8 mouse cellular contexts compared by ENCODE assay signal in the genomic region with DNA sequence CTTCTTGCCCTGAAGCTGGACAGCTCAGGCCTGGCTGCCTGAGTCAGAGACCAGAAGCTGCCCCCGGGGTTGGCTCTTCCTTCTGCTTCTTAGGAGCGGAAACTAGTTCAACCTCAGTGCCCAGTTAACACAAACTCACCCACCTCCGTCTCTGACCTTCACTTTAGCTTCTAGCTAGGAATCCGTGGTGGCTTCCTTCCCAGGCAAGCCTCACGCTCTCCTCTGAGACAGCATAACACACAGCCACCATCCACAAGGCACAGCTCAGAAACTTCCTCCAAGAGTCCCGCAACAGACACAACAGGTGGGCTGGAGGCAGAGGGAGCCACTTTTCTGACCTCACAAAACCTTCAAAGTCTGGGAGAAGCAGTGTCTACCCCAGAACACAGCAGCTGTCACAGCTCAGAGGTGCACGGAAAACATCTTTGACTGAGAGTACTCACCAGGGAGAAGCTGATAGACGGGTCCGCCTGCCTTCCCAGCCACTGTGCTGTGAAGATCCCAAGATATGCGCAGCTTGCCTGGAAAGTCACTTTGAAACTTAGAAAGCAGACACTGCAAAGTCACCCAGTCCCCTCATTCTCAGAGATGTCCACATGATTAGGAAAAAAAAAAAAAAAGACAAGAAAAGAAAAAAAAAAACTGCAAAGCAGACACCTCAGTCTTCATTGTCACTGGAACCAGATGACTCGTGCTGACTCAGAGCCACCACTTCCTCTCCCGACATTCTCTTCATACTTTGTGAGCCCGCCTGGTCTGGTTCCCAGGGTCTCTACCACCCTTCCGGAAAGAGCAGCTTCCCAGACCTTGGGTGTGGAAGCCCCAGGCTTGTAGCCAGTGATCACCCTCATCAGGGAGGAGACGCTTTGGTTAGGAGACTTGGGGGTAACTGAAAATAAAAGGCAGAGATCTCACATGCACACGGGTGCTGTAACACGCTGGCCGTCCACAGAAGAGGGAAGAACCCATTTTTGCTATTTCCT.
A peak's percentile ranks its signal among the peaks of the same experiment; 100 is the strongest.
DNase-seq lines count a peak whose midpoint lies in the region; ATAC-seq and TF ChIP-seq lines count a peak whose summit lies in the region.

No protein-coding gene starts in this region.

- no peak overlapping the region for H3K4me2 ChIP-seq in hindbrain, embryonic 13.5 days

- ATAC-seq in hindbrain, embryonic 13.5 days (ENCODE audit: low FRiP score), result no peak

- H3K27ac ChIP-seq in hindbrain, embryonic 13.5 days, result 0 out of 2 replicates have a peak overlapping the region, but pooled peaks have one; percentile 19
- H3K27ac ChIP-seq in liver, adult 2 months (replicated peaks; ENCODE audit: insufficient read depth, low read depth, low read length), result peak overlapping the region; percentile 85

- WGBS in hindbrain, embryonic 13.5 days, result 60% methylated on average over 18 of the region's 18 CpGs
- 52% methylated on average over 18 of the region's 18 CpGs for WGBS in liver, adult 2 months

- no peaks in the 10 kb centered on the region for H3K9me3 ChIP-seq in hindbrain, embryonic 13.5 days

- no peaks in the 10 kb centered on the region for H3K36me3 ChIP-seq in hindbrain, embryonic 13.5 days
- no peaks in the 10 kb centered on the region for H3K36me3 ChIP-seq in liver, adult 2 months (ENCODE audit: control insufficient read depth, insufficient read depth, low read length)

- no peak overlapping the region for H3K4me3 ChIP-seq in hindbrain, embryonic 13.5 days
- H3K4me3 ChIP-seq in liver, adult 2 months (ENCODE audit: insufficient read depth, low read depth, low read length), result peak overlapping the region; percentile 35

- no peak overlapping the region for H3K9ac ChIP-seq in hindbrain, embryonic 13.5 days
- peak overlapping the region; percentile 37 for H3K9ac ChIP-seq in liver, adult 2 months (ENCODE audit: low read depth, low read length)

- peaks cover 3% of the 10 kb centered on the region for H3K4me1 ChIP-seq in hindbrain, embryonic 13.5 days (replicated peaks)
- peaks cover 5% of the 10 kb centered on the region for H3K4me1 ChIP-seq in liver, adult 2 months (ENCODE audit: control insufficient read depth, insufficient read depth, low read length)

- H3K27me3 ChIP-seq in hindbrain, embryonic 13.5 days, result peaks cover 9% of the 10 kb centered on the region; the same call in 1 of the 2 replicates
- no peaks in the 10 kb centered on the region for H3K27me3 ChIP-seq in liver, adult 2 months (ENCODE audit: control insufficient read depth, insufficient read depth, low read length)

- no peaks in the 10 kb centered on the region for H3K79me2 ChIP-seq in liver, adult 2 months (ENCODE audit: control insufficient read depth, insufficient read depth, low read length)

- peak; percentile 80 for DNase-seq in A20 (ENCODE audit: low read depth, low spot score)
- peak; percentile 77 for DNase-seq in NIH3T3 (ENCODE audit: low read depth)
- peak; percentile 92 for DNase-seq in fibroblast of lung, adult 2 months (ENCODE audit: low read depth)
- peak; percentile 40 for DNase-seq in liver, adult 2 months (ENCODE audit: extremely low read depth, low read depth, low spot score)
- peak; percentile 64 for DNase-seq in naive thymus-derived CD4-positive, alpha-beta T cell, adult 2 months (ENCODE audit: low read depth)
- DNase-seq in layer of hippocampus, adult 8-10 months (ENCODE audit: low spot score in 2 of 2), result no peak
- DNase-seq in left cerebral cortex, adult 8-10 months (ENCODE audit: low spot score in 2 of 2), result no peak

- TF ChIP-seq POLR2A in liver, adult 2 months (IDR thresholded peaks at IDR 0.05; ENCODE audit: extremely low read depth, insufficient read depth, low read length), result no peak

- no peak for TF ChIP-seq CTCF in liver, adult 2 months (IDR thresholded peaks at IDR 0.05; ENCODE audit: low read depth, low read length)

Comparison
In these comparisons a context has a peak if more than half of its experiments do, and no peak if none do; other contexts are left out.
1. DNase-seq: peak in A20 (single experiment), NIH3T3 (single experiment), fibroblast of lung, adult 2 months (single experiment), liver, adult 2 months (single experiment) and naive thymus-derived CD4-positive, alpha-beta T cell, adult 2 months (single experiment); none in layer of hippocampus, adult 8-10 months (0 of 2) and left cerebral cortex, adult 8-10 months (0 of 2).